8 mouse cellular contexts compared by ENCODE assay signal in genomic region chr6:34609892-34610829, GRCm38 (mm10). TPM values are rescaled to one million over a fixed set of nuclear protein-coding genes. Genes with fewer than 3 reads are reported as not detected.
A peak's percentile ranks its signal among the peaks of the same experiment; 100 is the strongest.
DNase-seq lines count a peak whose midpoint lies in the region; ATAC-seq lines count a peak whose summit lies in the region.

No protein-coding gene starts in this region.

- no peaks in the 10 kb centered on the region for H3K4me1 ChIP-seq in neural tube, embryonic 11.5 days (ENCODE audit: control insufficient read depth, insufficient read depth, low read length)

- intact Hi-C loops in heart, postnatal 10 days (cut with DNase I) = loop anchor here (2.0 kb wide), 1 partner anchor 75 kb away; no protein-coding TSS in a partner anchor

- no peak overlapping the region for H3K4me3 ChIP-seq in neural tube, embryonic 11.5 days (ENCODE audit: low read depth, low read length)

- H3K9me3 ChIP-seq in neural tube, embryonic 11.5 days (ENCODE audit: control insufficient read depth, low read length) = no peaks in the 10 kb centered on the region

- no peaks in the 10 kb centered on the region for H3K36me3 ChIP-seq in neural tube, embryonic 11.5 days (ENCODE audit: control insufficient read depth, insufficient read depth, low read length)

- 47% methylated on average over 24 of the region's 24 CpGs for WGBS in neural tube, embryonic 11.5 days

- H3K9ac ChIP-seq in neural tube, embryonic 11.5 days (ENCODE audit: low read length) = no peak overlapping the region

- peak; percentile 14 for DNase-seq in layer of hippocampus, adult 9-11 months
- no peak for DNase-seq in layer of hippocampus, postnatal 36 days
- peak; percentile 71 for DNase-seq in embryo, embryonic 11 days
- peak; percentile 85 to 89 for DNase-seq in heart, postnatal 10 days
- peak; percentile 56 to 71 for DNase-seq in kidney, postnatal 4 days
- DNase-seq in neural tube, embryonic 11.5 days (ENCODE audit: low spot score) = peak; percentile 40
- no peak for DNase-seq in frontal cortex, postnatal 36 days (ENCODE audit: low spot score in 2 of 2)

- no peaks in the 10 kb centered on the region for H3K27me3 ChIP-seq in neural tube, embryonic 11.5 days (ENCODE audit: control insufficient read depth, insufficient read depth, low read length)

- H3K27ac ChIP-seq in neural tube, embryonic 11.5 days (ENCODE audit: low read depth, low read length) = no peak overlapping the region

- H3K4me2 ChIP-seq in neural tube, embryonic 11.5 days (ENCODE audit: low read depth) = peak overlapping the region; percentile 5; the same call in 1 of the 2 replicates

- ATAC-seq in neural tube, embryonic 11.5 days (ENCODE audit: insufficient read depth, low FRiP score, low TSS enrichment) = no peak
- no peak for ATAC-seq in erythroblast, adult 5-6 weeks (replicated peaks; ENCODE audit: low FRiP score, poor library complexity, severe bottlenecking)

RNA-seq across cellular contexts. Expression of gene Cald1, which starts 11.9 kb away (rescaled TPM):
- total RNA-seq in layer of hippocampus, postnatal 36 days (2021) = 10 to 100 TPM; 34.0 to 40.7 TPM
- total RNA-seq in heart, postnatal 10 days (2021) = 10 to 100 TPM; 88.0 to 92.1 TPM
- polyA plus RNA-seq in neural tube, embryonic 11.5 days (2014; fragmentation: Nextera tagmentation; extraction: Ambion mirVana) = 99.3 and 128 TPM in 2 replicates
- 1.2 TPM in 1 of 2 replicates, not detected in the other for total RNA-seq in erythroblast, adult 5-6 weeks (2015; ENCODE audit: low replicate concordance)
- total RNA-seq in erythroblast, adult 5-6 weeks (2017; ENCODE audit: low replicate concordance) = 0.26 TPM in 1 of 2 replicates, not detected in the other

Comparison
In these comparisons a context has a peak if more than half of its experiments do, and no peak if none do; other contexts are left out.
1. DNase-seq: peak in layer of hippocampus, adult 9-11 months (single experiment), embryo, embryonic 11 days (single experiment), heart, postnatal 10 days (2 of 2), kidney, postnatal 4 days (2 of 2) and neural tube, embryonic 11.5 days (single experiment); none in layer of hippocampus, postnatal 36 days (0 of 2) and frontal cortex, postnatal 36 days (0 of 2).
2. RNA of gene Cald1, which starts 11.9 kb away (total RNA-seq): 88.0 to 92.1 TPM in heart, postnatal 10 days and 34.0 to 40.7 TPM in layer of hippocampus, postnatal 36 days; 0.26 to 1.2 TPM in erythroblast, adult 5-6 weeks; every median in the first group is over 10 times any median in the second.